Mouse (Mus musculus) olfactory bulb, adult 2 months (tissue): ENCODE data around the gene Atp8b3. TPM values are rescaled to one million over a fixed set of nuclear protein-coding genes. Genes with fewer than 3 reads are reported as not detected.

ENCODE experiments used
- H3K27ac ChIP-seq: fragments of 200-500 bp; 2 replicates; pipeline ENCODE4 v1.5.1; 2012; ENCODE audit warnings: low read depth, low read length; ENCODE audit not compliant: insufficient read depth
- H3K4me1 ChIP-seq: fragments of 200-500 bp; 2 replicates; pipeline ENCODE4 v1.6.1; 2012; ENCODE audit warnings: low read length; ENCODE audit not compliant: control insufficient read depth, insufficient read depth
- H3K4me3 ChIP-seq: fragments of 200-500 bp; 2 replicates; pipeline ENCODE4 v1.5.1; 2012; ENCODE audit warnings: mild to moderate bottlenecking, low read depth, low read length, moderate library complexity; ENCODE audit not compliant: insufficient read depth
- CTCF ChIP-seq: fragments of 200-500 bp; IDR thresholded peaks from 2 replicates; pipeline ENCODE4 v1.5.1; 2012; ENCODE audit warnings: low read depth, mild to moderate bottlenecking, low read length, moderate library complexity; ENCODE audit not compliant: insufficient read depth
- POLR2A ChIP-seq: fragments of 200-500 bp; IDR thresholded peaks from 2 replicates; pipeline ENCODE4 v1.6.1; 2012; ENCODE audit warnings: mild to moderate bottlenecking, low read depth, low read length, moderate library complexity; ENCODE audit not compliant: insufficient read depth
- WGBS: fragments of 180-500 bp; shearing (Covaris S2); methylation state at CpG from one replicate; pipeline ENCODE4 v1.1.7; 2018; 5-methylcytosine and 5-hydroxymethylcytosine counted together
- polyA plus RNA-seq: library from polyadenylated mRNA; stranded (reverse); fragments of >200 nt; gene quantifications from 2 replicates; pipeline ENCODE4 v1.2.4, GENCODE M21; 2012; ENCODE audit warnings: low replicate concordance; ENCODE audit not compliant: missing spikeins, insufficient read depth, insufficient read length

Atp8b3 gene
- polyA plus RNA-seq, 1 experiment: not detected

GRCm38 (mm10) chr10:80578131-80578750 lies 39.3 kb upstream of the Atp8b3 start:
- Histone ChIP-seq H3K4me1 (peaks cover 31% of the 10 kb centered on the region), H3K27ac (peak overlapping the region; percentile 34; the same call in 1 of the 2 replicates), H3K4me3 (peak overlapping the region; percentile 86)
- TF ChIP-seq CTCF: peak; percentile 86
- TF ChIP-seq POLR2A: no peak
- 1% methylated on average over 29 of the region's 29 CpGs for WGBS

- peak; percentile 32; the same call in 1 of the 2 replicates for TF ChIP-seq POLR2A
- no peak for TF ChIP-seq CTCF
- H3K4me1 ChIP-seq: peaks cover 37% of the 10 kb centered on the region
- peak within 1 kb of the TSS; percentile 88 for H3K27ac ChIP-seq
- WGBS: under 1% methylated on average over 78 of the region's 97 CpGs
- peak within 1 kb of the TSS; percentile 86 for H3K4me3 ChIP-seq
Measured at GRCm38 (mm10) chr10:80577195-80578130, 38.5 kb upstream of the Atp8b3 start, which contains the start of gene Klf16. Gene Klf16 (minus strand): TSS chr10:80577321.

GRCm38 (mm10) chr10:80576351-80577194 lies 37.6 kb upstream of the Atp8b3 start:
- no peak for TF ChIP-seq CTCF
- no peak for TF ChIP-seq POLR2A
- under 1% methylated on average over 94 of the region's 96 CpGs for WGBS
- Histone ChIP-seq H3K27ac (peak overlapping the region; percentile 88), H3K4me1 (peaks cover 45% of the 10 kb centered on the region), H3K4me3 (peak overlapping the region; percentile 86)

- Histone ChIP-seq H3K4me1 (peaks cover 52% of the 10 kb centered on the region), H3K27ac (peak overlapping the region; percentile 88), H3K4me3 (peak overlapping the region; percentile 86)
- 15% methylated on average over 17 of the region's 17 CpGs for WGBS
- TF ChIP-seq POLR2A: no peak
- no peak for TF ChIP-seq CTCF
Measured at GRCm38 (mm10) chr10:80575925-80576324, 37.0 kb upstream of the Atp8b3 start.

- peak overlapping the region; percentile 88 for H3K27ac ChIP-seq
- peaks cover 61% of the 10 kb centered on the region for H3K4me1 ChIP-seq
- no peak for TF ChIP-seq CTCF
- WGBS: 39% methylated on average over 3 of the region's 3 CpGs
- peak overlapping the region; percentile 86 for H3K4me3 ChIP-seq
Measured at GRCm38 (mm10) chr10:80574896-80575295, 36.0 kb upstream of the Atp8b3 start.

- TF ChIP-seq POLR2A (0 out of 2 replicates have a peak, but pooled peaks have one; percentile 23), CTCF (no peak)
- Histone ChIP-seq H3K4me3 (peak overlapping the region; percentile 37), H3K4me1 (peaks cover 71% of the 10 kb centered on the region), H3K27ac (peak overlapping the region; percentile 94)
- 31% methylated on average over 9 of the region's 9 CpGs for WGBS
Measured at GRCm38 (mm10) chr10:80573944-80574343, 35.0 kb upstream of the Atp8b3 start.

- WGBS: 73% methylated on average over 2 of the region's 2 CpGs
- peak overlapping the region; percentile 94 for H3K27ac ChIP-seq
- no peak overlapping the region for H3K4me3 ChIP-seq
- peaks cover 72% of the 10 kb centered on the region for H3K4me1 ChIP-seq
- TF ChIP-seq POLR2A: no peak
Measured at GRCm38 (mm10) chr10:80572477-80572876, 33.6 kb upstream of the Atp8b3 start.

GRCm38 (mm10) chr10:80570871-80571836 lies 32.2 kb upstream of the Atp8b3 start:
- peaks cover 82% of the 10 kb centered on the region for H3K4me1 ChIP-seq
- peak overlapping the region; percentile 20 for H3K4me3 ChIP-seq
- WGBS: 18% methylated on average over 30 of the region's 30 CpGs
- TF ChIP-seq CTCF: no peak
- TF ChIP-seq POLR2A: no peak
- H3K27ac ChIP-seq: peak overlapping the region; percentile 94
